Mouse (Mus musculus) C2C12 (cell line): ENCODE results near the gene Eef2. TPM values are rescaled to one million over a fixed set of nuclear protein-coding genes. Genes with fewer than 3 reads are reported as not detected.

Source experiments
- H3K27me3 ChIP-seq: one replicate; pipeline ENCODE4 v1.6.1; 2011; ENCODE audit not compliant: control insufficient read depth, insufficient read depth, insufficient read length
- H3K36me3 ChIP-seq: one replicate; pipeline ENCODE4 v1.6.1; 2011; ENCODE audit not compliant: control insufficient read depth, insufficient read depth
- H3K4me3 ChIP-seq: one replicate; pipeline ENCODE4 v1.5.1; 2011; ENCODE audit warnings: mild to moderate bottlenecking, control low read depth; ENCODE audit not compliant: poor library complexity, insufficient read depth, severe bottlenecking
- H3K79me2 ChIP-seq: one replicate; pipeline ENCODE4 v1.6.1; 2011; ENCODE audit not compliant: control insufficient read depth, insufficient read depth
- H3K79me3 ChIP-seq: one replicate; pipeline ENCODE4 v1.6.1; 2011; ENCODE audit warnings: low read depth, control low read depth
- H3ac ChIP-seq: one replicate; pipeline ENCODE3; 2011; ENCODE audit warnings: low read depth; ENCODE audit not compliant: control insufficient read depth, insufficient read length
- CEBPB ChIP-seq: IDR thresholded peaks from one replicate; pipeline ENCODE4 v1.6.1; 2011; ENCODE audit warnings: low read depth, mild to moderate bottlenecking, control low read depth, moderate library complexity
- CTCF ChIP-seq: IDR thresholded peaks from one replicate; pipeline ENCODE4 v1.5.1; 2011; ENCODE audit not compliant: control insufficient read depth, insufficient read depth, insufficient read length
- FOSL1 ChIP-seq: IDR thresholded peaks from one replicate; pipeline ENCODE4 v1.8.0; 2011; ENCODE audit warnings: mild to moderate bottlenecking, low read length; ENCODE audit not compliant: poor library complexity, insufficient read depth, severe bottlenecking
- MAX ChIP-seq: IDR thresholded peaks from one replicate; pipeline ENCODE4 v1.6.1; 2011; ENCODE audit warnings: mild to moderate bottlenecking, control low read depth
- MYOD1 ChIP-seq: IDR thresholded peaks from one replicate; pipeline ENCODE4 v1.6.1; 2011; ENCODE audit warnings: low read depth; ENCODE audit not compliant: control insufficient read depth, insufficient read length
- MYOG ChIP-seq: IDR thresholded peaks from one replicate; pipeline ENCODE4 v1.6.1; 2011; ENCODE audit not compliant: control insufficient read depth, insufficient read length; ENCODE audit errors: extremely low read depth
- USF1 ChIP-seq: IDR thresholded peaks from one replicate; pipeline ENCODE4 v1.6.1; 2011; ENCODE audit warnings: low read depth, mild to moderate bottlenecking, control low read depth, moderate library complexity
- polyA plus RNA-seq: library from polyadenylated mRNA; unstranded; fragments of >200 nt; fragmentation: generic; extraction: Trizol; gene quantifications from one replicate; pipeline ENCODE4 v1.2.1, GENCODE M21; 2012; ENCODE audit warnings: missing spikeins

Eef2 gene
- polyA plus RNA-seq, 1 experiment = 2,537 TPM

- Histone ChIP-seq H3K79me3 (peaks cover 82% of the 10 kb centered on the region), H3ac (no peak overlapping the region), H3K36me3 (peaks cover 54% of the 10 kb centered on the region), H3K27me3 (no peaks in the 10 kb centered on the region), H3K4me3 (no peak overlapping the region), H3K79me2 (peaks cover 100% of the 10 kb centered on the region)
- no peak for TF ChIP-seq USF1
- no peak for TF ChIP-seq MAX
- TF ChIP-seq MYOD1 = no peak
- no peak for TF ChIP-seq CTCF
- TF ChIP-seq FOSL1 = no peak
- no peak for TF ChIP-seq MYOG
- TF ChIP-seq CEBPB = no peak
Observed at GRCm38 (mm10) chr10:81144667-81145066, 31.8 kb upstream of the Eef2 start.

DNA sequence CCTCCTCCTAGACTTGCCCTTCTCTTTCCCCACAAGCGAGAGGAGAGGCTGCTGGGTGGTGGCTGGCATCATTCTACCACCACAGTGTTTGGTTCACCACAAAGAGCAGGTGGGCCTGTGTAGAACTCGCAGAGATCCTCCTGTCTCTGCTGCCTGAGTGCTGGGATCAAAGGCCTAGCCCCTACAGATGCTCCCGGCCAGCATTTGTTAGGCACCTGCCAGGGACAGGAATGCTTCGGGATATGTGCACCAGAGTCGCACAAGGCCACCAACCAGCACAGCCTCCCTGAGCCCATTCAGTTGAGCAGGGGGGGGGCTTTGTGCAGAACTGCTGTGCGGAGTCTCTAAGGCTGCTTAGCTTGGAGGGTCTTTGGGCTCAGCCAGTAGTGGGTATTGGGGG is 31.1 kb upstream of the Eef2 start:
- H3K79me2 ChIP-seq = peaks cover 100% of the 10 kb centered on the region
- H3K27me3 ChIP-seq = no peaks in the 10 kb centered on the region
- H3K36me3 ChIP-seq = peaks cover 54% of the 10 kb centered on the region
- H3K4me3 ChIP-seq = no peak overlapping the region
- H3K79me3 ChIP-seq = peaks cover 76% of the 10 kb centered on the region
- no peak overlapping the region for H3ac ChIP-seq
- TF ChIP-seq MAX = no peak

GRCm38 (mm10) chr10:81145778-81146177 is 30.7 kb upstream of the Eef2 start:
- no peak overlapping the region for H3ac ChIP-seq
- H3K36me3 ChIP-seq = peaks cover 54% of the 10 kb centered on the region
- no peaks in the 10 kb centered on the region for H3K27me3 ChIP-seq
- TF ChIP-seq CTCF = no peak
- no peak for TF ChIP-seq CEBPB
- no peak for TF ChIP-seq MAX
- TF ChIP-seq USF1 = no peak
- TF ChIP-seq MYOG = no peak
- TF ChIP-seq FOSL1 = no peak
- no peak for TF ChIP-seq MYOD1
- no peak overlapping the region for H3K4me3 ChIP-seq
- peaks cover 100% of the 10 kb centered on the region for H3K79me2 ChIP-seq
- peaks cover 71% of the 10 kb centered on the region for H3K79me3 ChIP-seq

DNA sequence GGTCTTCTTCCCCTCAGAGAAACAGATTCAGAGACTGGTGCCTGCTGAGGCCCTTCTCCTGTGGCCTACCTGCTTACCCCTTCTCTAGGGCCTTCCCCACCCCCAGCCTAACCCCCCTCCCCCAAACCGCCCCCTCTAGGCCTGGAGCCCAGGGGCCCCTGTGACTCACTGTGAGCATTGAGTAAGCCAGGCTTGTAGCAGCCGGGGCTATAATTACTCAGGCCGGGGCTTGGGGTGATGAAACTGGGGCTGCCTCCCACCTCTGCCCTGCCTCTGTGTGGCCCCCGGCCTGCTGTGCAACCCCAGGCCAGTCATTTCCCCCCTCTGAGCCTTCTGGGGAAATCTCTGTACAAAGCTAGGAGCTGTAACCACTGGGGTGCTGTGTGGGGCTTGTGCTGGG is 30.1 kb upstream of the Eef2 start:
- Histone ChIP-seq H3K79me2 (peaks cover 99% of the 10 kb centered on the region), H3ac (peak overlapping the region; percentile 20), H3K27me3 (no peaks in the 10 kb centered on the region), H3K79me3 (peaks cover 66% of the 10 kb centered on the region), H3K4me3 (no peak overlapping the region), H3K36me3 (peaks cover 53% of the 10 kb centered on the region)
- no peak for TF ChIP-seq FOSL1
- TF ChIP-seq CEBPB = peak; percentile 72
- no peak for TF ChIP-seq USF1
- no peak for TF ChIP-seq MYOG

- Histone ChIP-seq H3K4me3 (no peak overlapping the region), H3K79me2 (peaks cover 51% of the 10 kb centered on the region), H3K36me3 (peaks cover 52% of the 10 kb centered on the region), H3ac (no peak overlapping the region), H3K27me3 (no peaks in the 10 kb centered on the region), H3K79me3 (peaks cover 29% of the 10 kb centered on the region)
- TF ChIP-seq MAX (no peak), FOSL1 (no peak), CEBPB (no peak), MYOG (no peak), USF1 (no peak), CTCF (no peak), MYOD1 (no peak)
Observed at GRCm38 (mm10) chr10:81151261-81151660, 25.2 kb upstream of the Eef2 start.

- TF ChIP-seq MYOD1 (no peak), CTCF (no peak), FOSL1 (no peak), CEBPB (no peak), USF1 (no peak), MAX (no peak), MYOG (no peak)
- Histone ChIP-seq H3K27me3 (no peaks in the 10 kb centered on the region), H3K79me2 (peaks cover 37% of the 10 kb centered on the region), H3K4me3 (no peak overlapping the region), H3K79me3 (peaks cover 16% of the 10 kb centered on the region), H3ac (no peak overlapping the region), H3K36me3 (peaks cover 51% of the 10 kb centered on the region)
Observed at GRCm38 (mm10) chr10:81152609-81153008, 23.8 kb upstream of the Eef2 start.
